Mouse (Mus musculus): ENCODE results near the gene A4gnt. TPM values are rescaled to one million over a fixed set of nuclear protein-coding genes. Genes with fewer than 3 reads are reported as not detected.

The A4gnt gene
- total and polyA plus RNA-seq, 3 experiments: not detected

GRCm38 (mm10) chr9:99637736-99638135, 25.4 kb downstream of the A4gnt start:
- no peaks in the 10 kb centered on the region for H3K27me3 ChIP-seq (replicated peaks)
- no peak for TF ChIP-seq ETS1 (conservative IDR thresholded peaks at IDR 0.05; ENCODE audit: low read depth, low read length)
- TF ChIP-seq KAT2A (IDR thresholded peaks at IDR 0.05; ENCODE audit: insufficient replicate concordance, low read length): no peak
- no peak for TF ChIP-seq CHD2 (IDR thresholded peaks at IDR 0.05; ENCODE audit: low read length)
- TF ChIP-seq SIN3A (IDR thresholded peaks at IDR 0.05; ENCODE audit: low read length): no peak
- TF ChIP-seq PAX5 (IDR thresholded peaks at IDR 0.05; ENCODE audit: low read length): no peak
- TF ChIP-seq GABPA (IDR thresholded peaks at IDR 0.05; ENCODE audit: insufficient replicate concordance, low read depth, low read length): no peak
- no peak for TF ChIP-seq POLR2A (IDR thresholded peaks at IDR 0.05; ENCODE audit: low read depth, low read length)
- no peak for TF ChIP-seq TBP (conservative IDR thresholded peaks at IDR 0.05; ENCODE audit: low read depth, low read length)
- no peak for TF ChIP-seq SMC3 (IDR thresholded peaks at IDR 0.05; ENCODE audit: low read depth, low read length)
- TF ChIP-seq ZNF384 (IDR thresholded peaks at IDR 0.05; ENCODE audit: low read depth, low read length): no peak
- TF ChIP-seq JUN (IDR thresholded peaks at IDR 0.05; ENCODE audit: insufficient read depth, low read depth, low read length): no peak
- in situ Hi-C loops (cut with MboI; ENCODE audit: low pct_ligation_motif_present, low pct_unique_long_range_greater_than_20kb, low sequenced_read_pairs) (no loop called here), dilution Hi-C loops (cut with MboI; ENCODE audit: extremely low pct_ligation_motif_present, extremely low pct_unique_long_range_greater_than_20kb, low sequenced_read_pairs) (no loop called here)
- H3K9me3 ChIP-seq (replicated peaks; ENCODE audit: low read length): no peaks in the 10 kb centered on the region
- H3K79me2 ChIP-seq (replicated peaks; ENCODE audit: control insufficient read depth, extremely low read depth, insufficient read depth, poor library complexity, severe bottlenecking): no peaks in the 10 kb centered on the region
- H3K36me3 ChIP-seq (replicated peaks in 1 of 2; ENCODE audit: control insufficient read depth in 1 of 2, insufficient read depth in 1 of 2, low read length in 1 of 2): no peaks in the 10 kb centered on the region
- no peaks in the 10 kb centered on the region for H3K4me1 ChIP-seq (ENCODE audit: control insufficient read depth in 1 of 2, insufficient read depth in 2 of 2)
- H3K27ac ChIP-seq (ENCODE audit: insufficient read depth, low read depth): peak overlapping the region; percentile 19; the same call in 1 of the 2 replicates
- DNase-seq (ENCODE audit: extremely low read depth): no peak
- H3K4me3 ChIP-seq (replicated peaks in 1 of 3; ENCODE audit: low read depth in 2 of 3, low read length in 2 of 3, poor library complexity in 1 of 3): no peak overlapping the region
- H3K4me2 ChIP-seq (ENCODE audit: insufficient read depth, low read depth, poor library complexity, severe bottlenecking): no peak overlapping the region
- no peak overlapping the region for H3K9ac ChIP-seq (ENCODE audit: insufficient read depth, low read depth)

- dilution Hi-C loops (cut with MboI; ENCODE audit: extremely low pct_ligation_motif_present, extremely low pct_unique_long_range_greater_than_20kb, low sequenced_read_pairs) (no loop called here), in situ Hi-C loops (cut with MboI; ENCODE audit: low pct_ligation_motif_present, low pct_unique_long_range_greater_than_20kb, low sequenced_read_pairs) (no loop called here)
- Histone ChIP-seq H3K4me2 (ENCODE audit: insufficient read depth, low read depth, poor library complexity, severe bottlenecking) (no peak overlapping the region), H3K4me1 (ENCODE audit: control insufficient read depth in 1 of 2, insufficient read depth in 2 of 2) (no peaks in the 10 kb centered on the region), H3K27me3 (replicated peaks) (no peaks in the 10 kb centered on the region), H3K27ac (ENCODE audit: insufficient read depth, low read depth) (no peak overlapping the region), H3K4me3 (replicated peaks in 1 of 3; ENCODE audit: low read depth in 2 of 3, low read length in 2 of 3, poor library complexity in 1 of 3) (no peak overlapping the region), H3K9me3 (replicated peaks; ENCODE audit: low read length) (no peaks in the 10 kb centered on the region), H3K9ac (ENCODE audit: insufficient read depth, low read depth) (no peak overlapping the region), H3K36me3 (replicated peaks in 1 of 2; ENCODE audit: control insufficient read depth in 1 of 2, insufficient read depth in 1 of 2, low read length in 1 of 2) (no peaks in the 10 kb centered on the region), H3K79me2 (replicated peaks; ENCODE audit: control insufficient read depth, extremely low read depth, insufficient read depth, poor library complexity, severe bottlenecking) (no peaks in the 10 kb centered on the region)
- DNase-seq (ENCODE audit: extremely low read depth): no peak
- TF ChIP-seq GABPA (IDR thresholded peaks at IDR 0.05; ENCODE audit: insufficient replicate concordance, low read depth, low read length): no peak
- TF ChIP-seq USF1 (IDR thresholded peaks at IDR 0.05; ENCODE audit: low read depth, low read length): no peak
Measured at GRCm38 (mm10) chr9:99639957-99640356, 27.7 kb downstream of the A4gnt start.

DNA sequence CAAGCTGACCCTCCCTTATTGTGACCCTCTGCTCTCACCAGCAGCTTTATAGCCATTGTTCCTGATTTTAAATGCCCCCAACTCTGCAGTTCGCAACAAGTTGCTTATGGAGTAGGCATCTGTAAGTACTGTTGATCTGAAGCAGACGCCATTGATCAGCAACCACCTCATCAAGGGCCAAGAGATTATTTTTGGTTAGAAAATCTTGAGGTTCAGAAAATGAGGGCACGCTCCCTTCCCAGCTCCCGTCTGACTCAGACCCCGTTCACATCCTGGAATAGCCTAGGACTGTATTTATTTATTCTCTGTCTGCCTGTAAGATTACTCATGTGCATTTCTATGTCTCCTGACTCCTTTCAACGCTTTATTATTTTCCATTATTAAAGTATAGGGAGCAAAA, 33.1 kb downstream of the A4gnt start:
- no peak overlapping the region for H3K27ac ChIP-seq (ENCODE audit: insufficient read depth, low read depth)
- in situ Hi-C loops (cut with MboI; ENCODE audit: low pct_ligation_motif_present, low pct_unique_long_range_greater_than_20kb, low sequenced_read_pairs) (no loop called here), dilution Hi-C loops (cut with MboI; ENCODE audit: extremely low pct_ligation_motif_present, extremely low pct_unique_long_range_greater_than_20kb, low sequenced_read_pairs) (no loop called here)
- H3K79me2 ChIP-seq (replicated peaks; ENCODE audit: control insufficient read depth, extremely low read depth, insufficient read depth, poor library complexity, severe bottlenecking): no peaks in the 10 kb centered on the region
- peaks cover 4% of the 10 kb centered on the region for H3K27me3 ChIP-seq (replicated peaks)
- no peaks in the 10 kb centered on the region for H3K9me3 ChIP-seq (replicated peaks; ENCODE audit: low read length)
- H3K4me3 ChIP-seq (replicated peaks in 1 of 3; ENCODE audit: low read depth in 2 of 3, low read length in 2 of 3, poor library complexity in 1 of 3): no peak overlapping the region
- H3K36me3 ChIP-seq (replicated peaks in 1 of 2; ENCODE audit: control insufficient read depth in 1 of 2, insufficient read depth in 1 of 2, low read length in 1 of 2): no peaks in the 10 kb centered on the region
- no peaks in the 10 kb centered on the region for H3K4me1 ChIP-seq (ENCODE audit: control insufficient read depth in 1 of 2, insufficient read depth in 2 of 2)
- DNase-seq (ENCODE audit: extremely low read depth): no peak
- TF ChIP-seq NELFE (IDR thresholded peaks at IDR 0.05; ENCODE audit: low read depth, low read length) (no peak), ZC3H11A (IDR thresholded peaks at IDR 0.05; ENCODE audit: low read depth, low read length) (no peak), CTCF (conservative IDR thresholded peaks at IDR 0.05 in 1 of 2, IDR thresholded peaks at IDR 0.05 in 1 of 2; ENCODE audit: low read depth in 2 of 2, low read length in 2 of 2) (no peak), EP300 (IDR thresholded peaks at IDR 0.05; ENCODE audit: low read length) (no peak), HCFC1 (IDR thresholded peaks at IDR 0.05; ENCODE audit: low read depth, low read length) (no peak), MAFK (IDR thresholded peaks at IDR 0.05; ENCODE audit: insufficient replicate concordance, low read length) (no peak), SMC3 (IDR thresholded peaks at IDR 0.05; ENCODE audit: low read depth, low read length) (no peak), NRF1 (IDR thresholded peaks at IDR 0.05; ENCODE audit: low read depth, low read length) (no peak), ELF1 (IDR thresholded peaks at IDR 0.05; ENCODE audit: low read depth, low read length) (no peak), POLR2A (IDR thresholded peaks at IDR 0.05; ENCODE audit: low read depth, low read length) (no peak), MAX (IDR thresholded peaks at IDR 0.05; ENCODE audit: low read length) (no peak), POLR2AphosphoS2 (IDR thresholded peaks at IDR 0.05; ENCODE audit: low read depth, low read length) (no peak), ETS1 (conservative IDR thresholded peaks at IDR 0.05; ENCODE audit: low read depth, low read length) (no peak), USF2 (conservative IDR thresholded peaks at IDR 0.05; ENCODE audit: low read depth, low read length) (no peak), MAZ (IDR thresholded peaks at IDR 0.05; ENCODE audit: low read depth, low read length) (no peak), ZMIZ1 (IDR thresholded peaks at IDR 0.05; ENCODE audit: low read depth, low read length) (no peak)
- no peak overlapping the region for H3K9ac ChIP-seq (ENCODE audit: insufficient read depth, low read depth)
- H3K4me2 ChIP-seq (ENCODE audit: insufficient read depth, low read depth, poor library complexity, severe bottlenecking): no peak overlapping the region
